Mouse (Mus musculus) G1E (cell line): ENCODE results near the gene Lrch1.

ENCODE experiments used
- CTCF ChIP-seq: IDR thresholded peaks from 2 replicates; pipeline ENCODE4 v1.5.1; 2012; ENCODE audit warnings: low read depth, low read length, inconsistent platforms, mixed read lengths
- GATA1 ChIP-seq: IDR thresholded peaks from 2 replicates; pipeline ENCODE4 v1.6.1; 2012; ENCODE audit warnings: borderline replicate concordance, low read length, inconsistent platforms, mixed read lengths

- TF ChIP-seq CTCF (no peak), GATA1 (no peak)
Measured at GRCm38 (mm10) chr14:74989909-74990308, 42.2 kb upstream of the Lrch1 start.
